Mouse (Mus musculus) cerebellum, adult 9-10 months (tissue): ENCODE results near the gene Hinfp.
"Not testable (repeated sequence)": the region's sequence is repeated elsewhere in the genome, so short reads cannot be mapped to it uniquely, and the experiment has no call there.

ENCODE experiments used
- DNase-seq: peaks from one replicate; pipeline ENCODE4 v3.0.0; 2022

The Hinfp gene

GRCm38 (mm10) chr9:44305466-44306079, at the start of gene Hinfp:
Hinfp (minus strand) TSS chr9:44305671.
- peak; percentile 98 for DNase-seq

- no peak for DNase-seq
Measured at GRCm38 (mm10) chr9:44353142-44353541, 47.7 kb upstream of the Hinfp start.

GRCm38 (mm10) chr9:44352337-44352736, 46.9 kb upstream of the Hinfp start:
- no peak for DNase-seq

GRCm38 (mm10) chr9:44351396-44351795, 45.9 kb upstream of the Hinfp start:
- no peak for DNase-seq

- DNase-seq: no peak
Measured at GRCm38 (mm10) chr9:44348546-44348945, 43.1 kb upstream of the Hinfp start.

GRCm38 (mm10) chr9:44347621-44348020, 42.1 kb upstream of the Hinfp start:
- no peak for DNase-seq

GRCm38 (mm10) chr9:44347166-44347565, 41.7 kb upstream of the Hinfp start:
- no peak for DNase-seq

- DNase-seq: no peak
Measured at GRCm38 (mm10) chr9:44345570-44346433, 40.3 kb upstream of the Hinfp start.

GRCm38 (mm10) chr9:44343781-44344421, 38.4 kb upstream of the Hinfp start, which contains the start of gene Hmbs:
Hmbs (minus strand) TSS chr9:44344228.
- DNase-seq: peak; percentile 87

GRCm38 (mm10) chr9:44343290-44343689, 37.8 kb upstream of the Hinfp start:
- no peak for DNase-seq

- DNase-seq: no peak
Measured at GRCm38 (mm10) chr9:44342605-44343004, 37.1 kb upstream of the Hinfp start.

- no peak for DNase-seq
Measured at GRCm38 (mm10) chr9:44342173-44342572, 36.7 kb upstream of the Hinfp start.

- no peak for DNase-seq
Measured at GRCm38 (mm10) chr9:44341487-44341886, 36.0 kb upstream of the Hinfp start.

- DNase-seq: no peak
Measured at GRCm38 (mm10) chr9:44338574-44338973, 33.1 kb upstream of the Hinfp start.

- no peak for DNase-seq
Measured at GRCm38 (mm10) chr9:44337436-44338169, 32.1 kb upstream of the Hinfp start.

GRCm38 (mm10) chr9:44336964-44337363, 31.5 kb upstream of the Hinfp start:
- DNase-seq: no peak

GRCm38 (mm10) chr9:44336513-44336912, 31.0 kb upstream of the Hinfp start:
- not testable (repeated sequence) for DNase-seq

GRCm38 (mm10) chr9:44336093-44336406, 30.6 kb upstream of the Hinfp start:
- DNase-seq: no peak

GRCm38 (mm10) chr9:44335331-44336092, 30.0 kb upstream of the Hinfp start:
- DNase-seq: no peak

- DNase-seq: peak; percentile 100
Measured at GRCm38 (mm10) chr9:44334396-44335330, 29.2 kb upstream of the Hinfp start, which contains the start of gene H2afx. H2afx (plus strand) TSS chr9:44334694.
